Mouse (Mus musculus) liver, embryonic 12.5 days (tissue): ENCODE results near the gene Fam78a. TPM values are rescaled to one million over a fixed set of nuclear protein-coding genes. Genes with fewer than 3 reads are reported as not detected.

Experiments
- ATAC-seq: fragments of 200-750 bp; cut with Nextera tagmentation; 2 replicates; pipeline ENCODE4 v1.8.0; 2017; ENCODE audit warnings: moderate number of reproducible peaks, mild to moderate bottlenecking, moderate library complexity
- H3K27ac ChIP-seq: fragments of 300-500 bp; sonication (generic); 2 replicates; pipeline ENCODE4 v1.5.1; 2016; ENCODE audit warnings: mild to moderate bottlenecking
- H3K27me3 ChIP-seq: fragments of 300-500 bp; sonication (generic); replicated peaks from 2 replicates; pipeline ENCODE4 v1.6.1; 2016; ENCODE audit warnings: mild to moderate bottlenecking, moderate library complexity
- H3K36me3 ChIP-seq: fragments of 300-500 bp; sonication (generic); 2 replicates; pipeline ENCODE4 v1.6.1; 2016; ENCODE audit warnings: mild to moderate bottlenecking, moderate library complexity
- H3K4me1 ChIP-seq: fragments of 300-500 bp; sonication (generic); 2 replicates; pipeline ENCODE4 v1.6.1; 2016
- H3K4me2 ChIP-seq: fragments of 300-500 bp; sonication (generic); 2 replicates; pipeline ENCODE4 v1.6.1; 2016; ENCODE audit warnings: mild to moderate bottlenecking, moderate library complexity
- H3K4me3 ChIP-seq: fragments of 300-500 bp; sonication (generic); 2 replicates; pipeline ENCODE4 v1.5.1; 2016; ENCODE audit warnings: mild to moderate bottlenecking, moderate library complexity
- H3K9ac ChIP-seq: fragments of 300-500 bp; sonication (generic); 2 replicates; pipeline ENCODE4 v1.6.1; 2016; ENCODE audit warnings: mild to moderate bottlenecking, moderate library complexity
- H3K9me3 ChIP-seq: fragments of 300-500 bp; sonication (generic); replicated peaks from 2 replicates; pipeline ENCODE4 v1.6.1; 2016; ENCODE audit warnings: mild to moderate bottlenecking, moderate library complexity
- WGBS: fragments of 180-500 bp; shearing (Covaris S2); methylation state at CpG from one replicate; pipeline ENCODE4 v1.1.7; 2016; ENCODE audit not compliant: insufficient replicate concordance; 5-methylcytosine and 5-hydroxymethylcytosine counted together
- polyA plus RNA-seq: library from polyadenylated mRNA; unstranded; fragments of >200 nt; fragmentation: Nextera tagmentation; extraction: Ambion mirVana; gene quantifications from 2 replicates; pipeline ENCODE4 v1.2.1, GENCODE M21; 2016

The Fam78a gene
- polyA plus RNA-seq, 1 experiment from 2014 or later = 22.4 TPM

GRCm38 (mm10) chr2:32063451-32064151 is 21.1 kb downstream of the Fam78a start:
- H3K4me3 ChIP-seq = no peak overlapping the region
- 57% methylated on average over 7 of the region's 7 CpGs for WGBS
- peaks cover 49% of the 10 kb centered on the region for H3K36me3 ChIP-seq
- ATAC-seq = no peak
- no peaks in the 10 kb centered on the region for H3K27me3 ChIP-seq
- H3K4me1 ChIP-seq = peaks cover 79% of the 10 kb centered on the region
- peak overlapping the region; percentile 83 for H3K27ac ChIP-seq
- H3K4me2 ChIP-seq = no peak overlapping the region
- 0 out of 2 replicates have a peak overlapping the region, but pooled peaks have one; percentile 9 for H3K9ac ChIP-seq
- no peaks in the 10 kb centered on the region for H3K9me3 ChIP-seq

- Histone ChIP-seq H3K9me3 (no peaks in the 10 kb centered on the region), H3K4me3 (no peak overlapping the region), H3K27me3 (no peaks in the 10 kb centered on the region), H3K4me1 (peaks cover 79% of the 10 kb centered on the region), H3K4me2 (peak overlapping the region; percentile 59), H3K9ac (peak overlapping the region; percentile 57; the same call in 1 of the 2 replicates), H3K36me3 (peaks cover 41% of the 10 kb centered on the region), H3K27ac (peak overlapping the region; percentile 83)
- WGBS = 69% methylated on average over 15 of the region's 15 CpGs
- ATAC-seq = no peak
Measured at GRCm38 (mm10) chr2:32062626-32063410, 21.8 kb downstream of the Fam78a start.

GRCm38 (mm10) chr2:32061722-32062505 is 22.7 kb downstream of the Fam78a start:
- Histone ChIP-seq H3K27ac (peak overlapping the region; percentile 83), H3K27me3 (no peaks in the 10 kb centered on the region), H3K4me3 (peak overlapping the region; percentile 23; the same call in 1 of the 2 replicates), H3K4me1 (peaks cover 88% of the 10 kb centered on the region), H3K4me2 (peak overlapping the region; percentile 59), H3K9me3 (no peaks in the 10 kb centered on the region), H3K9ac (peak overlapping the region; percentile 57), H3K36me3 (peaks cover 32% of the 10 kb centered on the region)
- peak; percentile 76 for ATAC-seq
- 29% methylated on average over 12 of the region's 12 CpGs for WGBS

- peak overlapping the region; percentile 83 for H3K27ac ChIP-seq
- H3K27me3 ChIP-seq = no peaks in the 10 kb centered on the region
- H3K36me3 ChIP-seq = peaks cover 25% of the 10 kb centered on the region
- peak overlapping the region; percentile 59 for H3K4me2 ChIP-seq
- H3K9me3 ChIP-seq = no peaks in the 10 kb centered on the region
- no peak overlapping the region for H3K4me3 ChIP-seq
- ATAC-seq = peak; percentile 80
- H3K9ac ChIP-seq = peak overlapping the region; percentile 57
- 23% methylated on average over 2 of the region's 2 CpGs for WGBS
- H3K4me1 ChIP-seq = peaks cover 91% of the 10 kb centered on the region
Measured at GRCm38 (mm10) chr2:32061189-32061588, 23.5 kb downstream of the Fam78a start.

GRCm38 (mm10) chr2:32060228-32060805 is 24.3 kb downstream of the Fam78a start:
- peaks cover 88% of the 10 kb centered on the region for H3K4me1 ChIP-seq
- no peak for ATAC-seq
- peak overlapping the region; percentile 83 for H3K27ac ChIP-seq
- WGBS = 75% methylated on average over 6 of the region's 6 CpGs
- H3K4me2 ChIP-seq = no peak overlapping the region
- no peaks in the 10 kb centered on the region for H3K27me3 ChIP-seq
- no peak overlapping the region for H3K4me3 ChIP-seq
- peaks cover 16% of the 10 kb centered on the region for H3K36me3 ChIP-seq
- no peaks in the 10 kb centered on the region for H3K9me3 ChIP-seq
- H3K9ac ChIP-seq = no peak overlapping the region

- Histone ChIP-seq H3K9me3 (no peaks in the 10 kb centered on the region), H3K9ac (no peak overlapping the region), H3K27ac (no peak overlapping the region), H3K36me3 (peaks cover 11% of the 10 kb centered on the region), H3K4me3 (no peak overlapping the region), H3K27me3 (no peaks in the 10 kb centered on the region), H3K4me2 (no peak overlapping the region), H3K4me1 (peaks cover 88% of the 10 kb centered on the region)
- ATAC-seq = no peak
- WGBS = 62% methylated on average over 6 of the region's 6 CpGs
Measured at GRCm38 (mm10) chr2:32059613-32060012, 25.0 kb downstream of the Fam78a start.

- 58% methylated on average over 5 of the region's 5 CpGs for WGBS
- Histone ChIP-seq H3K4me2 (no peak overlapping the region), H3K4me1 (peaks cover 81% of the 10 kb centered on the region), H3K36me3 (peaks cover 8% of the 10 kb centered on the region), H3K4me3 (no peak overlapping the region), H3K27ac (peak overlapping the region; percentile 30; the same call in 1 of the 2 replicates), H3K9me3 (no peaks in the 10 kb centered on the region), H3K27me3 (no peaks in the 10 kb centered on the region), H3K9ac (no peak overlapping the region)
- ATAC-seq = no peak
Measured at GRCm38 (mm10) chr2:32058716-32059115, 25.9 kb downstream of the Fam78a start.

- no peaks in the 10 kb centered on the region for H3K9me3 ChIP-seq
- no peak overlapping the region for H3K4me2 ChIP-seq
- no peak overlapping the region for H3K27ac ChIP-seq
- ATAC-seq = no peak
- no peak overlapping the region for H3K4me3 ChIP-seq
- peaks cover 77% of the 10 kb centered on the region for H3K4me1 ChIP-seq
- no peak overlapping the region for H3K9ac ChIP-seq
- H3K36me3 ChIP-seq = peaks cover 13% of the 10 kb centered on the region
- 85% methylated on average over 9 of the region's 9 CpGs for WGBS
- H3K27me3 ChIP-seq = no peaks in the 10 kb centered on the region
Measured at GRCm38 (mm10) chr2:32058241-32058640, 26.4 kb downstream of the Fam78a start.

- Histone ChIP-seq H3K27me3 (no peaks in the 10 kb centered on the region), H3K4me2 (no peak overlapping the region), H3K9ac (0 out of 2 replicates have a peak overlapping the region, but pooled peaks have one; percentile 13), H3K27ac (0 out of 2 replicates have a peak overlapping the region, but pooled peaks have one; percentile 45), H3K9me3 (no peaks in the 10 kb centered on the region), H3K4me3 (no peak overlapping the region), H3K4me1 (peaks cover 72% of the 10 kb centered on the region), H3K36me3 (peaks cover 14% of the 10 kb centered on the region)
- ATAC-seq = no peak
- 69% methylated on average over 4 of the region's 4 CpGs for WGBS
Measured at GRCm38 (mm10) chr2:32057794-32058193, 26.9 kb downstream of the Fam78a start.

- Histone ChIP-seq H3K4me1 (peaks cover 68% of the 10 kb centered on the region), H3K4me3 (no peak overlapping the region), H3K27me3 (no peaks in the 10 kb centered on the region), H3K9ac (0 out of 2 replicates have a peak overlapping the region, but pooled peaks have one; percentile 13), H3K4me2 (no peak overlapping the region), H3K36me3 (peaks cover 17% of the 10 kb centered on the region), H3K27ac (0 out of 2 replicates have a peak overlapping the region, but pooled peaks have one; percentile 45), H3K9me3 (no peaks in the 10 kb centered on the region)
- no peak for ATAC-seq
- WGBS = 45% methylated on average over 2 of the region's 2 CpGs
Measured at GRCm38 (mm10) chr2:32057360-32057759, 27.3 kb downstream of the Fam78a start.

- no peak for ATAC-seq
- peaks cover 60% of the 10 kb centered on the region for H3K4me1 ChIP-seq
Measured at GRCm38 (mm10) chr2:32056524-32056923, 28.1 kb downstream of the Fam78a start.

More at GRCm38 (mm10) chr2:32056524-32056923, 28.1 kb downstream of the Fam78a start:
- Histone ChIP-seq H3K27ac (0 out of 2 replicates have a peak overlapping the region, but pooled peaks have one; percentile 26), H3K9me3 (no peaks in the 10 kb centered on the region), H3K4me3 (no peak overlapping the region), H3K4me2 (no peak overlapping the region), H3K9ac (no peak overlapping the region), H3K36me3 (peaks cover 25% of the 10 kb centered on the region), H3K27me3 (no peaks in the 10 kb centered on the region)
- 80% methylated on average over 10 of the region's 10 CpGs for WGBS
